Mouse (Mus musculus) lung, postnatal 0 days (tissue): ENCODE data around the gene Ggta1. TPM values are rescaled to one million over a fixed set of nuclear protein-coding genes. Genes with fewer than 3 reads are reported as not detected.

Experiments used
- ATAC-seq: fragments of 200-750 bp; cut with Nextera tagmentation; 2 replicates; pipeline ENCODE4 v1.8.0; 2017; ENCODE audit warnings: moderate library complexity
- DNase-seq: peaks from one replicate; pipeline ENCODE4 v3.0.0-alpha.2; 2016; ENCODE audit warnings: low spot score
- H3K27ac ChIP-seq: fragments of 300-500 bp; sonication (generic); 2 replicates; pipeline ENCODE4 v1.5.1; 2014; ENCODE audit warnings: antibody characterized with exemption, mild to moderate bottlenecking, low read length, mixed read lengths
- H3K27me3 ChIP-seq: fragments of 300-500 bp; sonication (generic); replicated peaks from 2 replicates; pipeline ENCODE4 v1.6.1; 2014; ENCODE audit warnings: low read length, mixed read lengths; ENCODE audit not compliant: insufficient read depth
- H3K36me3 ChIP-seq: fragments of 300-500 bp; sonication (generic); 2 replicates; pipeline ENCODE4 v1.6.1; 2014; ENCODE audit warnings: low read length, mixed read lengths; ENCODE audit not compliant: insufficient read depth
- H3K4me1 ChIP-seq: fragments of 300-500 bp; sonication (generic); 2 replicates; pipeline ENCODE4 v1.6.1; 2014; ENCODE audit warnings: antibody characterized with exemption, low read depth, low read length, mixed read lengths; ENCODE audit not compliant: insufficient read depth
- H3K4me2 ChIP-seq: fragments of 300-500 bp; sonication (generic); replicated peaks from 2 replicates; pipeline ENCODE4 v1.6.1; 2014; ENCODE audit warnings: low read depth, mild to moderate bottlenecking, low read length, moderate library complexity, mixed read lengths
- H3K4me3 ChIP-seq: fragments of 300-500 bp; sonication (generic); 2 replicates; pipeline ENCODE4 v1.5.1; 2014; ENCODE audit warnings: low read depth, low read length
- H3K9ac ChIP-seq: fragments of 300-500 bp; sonication (generic); replicated peaks from 2 replicates; pipeline ENCODE4 v1.6.1; 2014; ENCODE audit warnings: low read depth, mild to moderate bottlenecking
- H3K9me3 ChIP-seq: fragments of 300-500 bp; sonication (generic); 2 replicates; pipeline ENCODE4 v1.6.1; 2016; ENCODE audit warnings: low read length, mixed read lengths
- CTCF ChIP-seq: IDR thresholded peaks from 2 replicates; pipeline ENCODE4 v1.5.1; 2016; ENCODE audit warnings: antibody characterized with exemption, mild to moderate bottlenecking
- EP300 ChIP-seq: IDR thresholded peaks from 2 replicates; pipeline ENCODE4 v1.6.1; 2016; ENCODE audit warnings: antibody characterized with exemption, mild to moderate bottlenecking, control low read depth
- WGBS: fragments of 180-500 bp; shearing (Covaris S2); extraction: QIAGEN DNeasy Blood & Tissue Kit; methylation state at CpG from one replicate; pipeline ENCODE4 v1.1.7; 2014; 5-methylcytosine and 5-hydroxymethylcytosine counted together
- polyA plus RNA-seq: library from polyadenylated mRNA; unstranded; fragments of >200 nt; fragmentation: Nextera tagmentation; extraction: Ambion mirVana; gene quantifications from 2 replicates; pipeline ENCODE4 v1.2.1, GENCODE M21; 2015

The Ggta1 gene
- polyA plus RNA-seq, 1 experiment from 2014 or later, result 21.8 TPM

DNA sequence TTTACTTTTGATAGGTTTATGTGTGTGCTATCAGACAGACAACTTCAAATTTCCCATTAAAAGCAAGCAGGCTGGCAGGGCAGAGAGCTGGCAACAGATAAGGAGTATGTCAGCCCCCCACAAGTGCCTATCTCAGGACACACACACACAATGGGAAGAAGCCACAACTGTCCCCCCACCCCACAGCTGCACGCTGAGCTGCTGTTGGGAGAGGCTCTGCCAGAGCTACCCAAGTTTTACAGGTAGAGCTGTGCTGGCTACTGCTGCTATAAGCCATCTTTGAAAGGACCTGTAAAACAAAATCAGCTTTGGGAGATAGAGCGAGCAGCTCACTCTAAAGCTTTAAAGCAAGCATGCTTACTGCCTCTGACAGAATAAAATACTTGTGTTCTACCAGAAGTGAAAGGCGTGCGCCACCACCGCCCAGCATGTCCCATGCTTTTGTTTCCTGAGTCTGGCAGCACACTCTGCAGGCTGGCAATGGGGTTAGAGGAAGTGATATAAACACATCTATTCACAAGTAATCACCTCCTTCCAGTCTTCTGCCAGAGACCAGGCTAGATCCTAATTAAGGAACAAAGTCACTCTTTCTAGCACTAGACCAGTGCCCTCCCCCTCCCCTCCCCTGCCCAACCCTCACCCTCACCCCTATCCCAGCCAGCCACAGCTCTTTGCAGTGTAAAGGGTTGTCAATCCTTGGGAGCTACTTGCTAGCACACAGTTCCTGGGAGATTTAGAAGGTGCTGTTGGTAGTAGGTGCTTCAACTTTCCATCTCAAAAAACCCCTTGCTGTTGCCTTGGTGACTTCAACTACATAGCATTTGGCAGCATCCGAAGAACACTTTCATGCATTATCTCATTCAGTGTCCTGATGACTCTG, 43.5 kb upstream of the Ggta1 start:
- 54% methylated on average over 6 of the region's 6 CpGs for WGBS
- Histone ChIP-seq H3K36me3 (no peaks in the 10 kb centered on the region), H3K27me3 (no peaks in the 10 kb centered on the region), H3K9ac (no peak overlapping the region), H3K4me1 (peaks cover 12% of the 10 kb centered on the region; the same call in 1 of the 2 replicates), H3K27ac (peak overlapping the region; percentile 54; the same call in 1 of the 2 replicates), H3K9me3 (no peaks in the 10 kb centered on the region), H3K4me3 (no peak overlapping the region), H3K4me2 (no peak overlapping the region)
- peak; percentile 26 for ATAC-seq
- TF ChIP-seq CTCF (peak; percentile 39), EP300 (no peak)
- peak; percentile 49 for DNase-seq

DNA sequence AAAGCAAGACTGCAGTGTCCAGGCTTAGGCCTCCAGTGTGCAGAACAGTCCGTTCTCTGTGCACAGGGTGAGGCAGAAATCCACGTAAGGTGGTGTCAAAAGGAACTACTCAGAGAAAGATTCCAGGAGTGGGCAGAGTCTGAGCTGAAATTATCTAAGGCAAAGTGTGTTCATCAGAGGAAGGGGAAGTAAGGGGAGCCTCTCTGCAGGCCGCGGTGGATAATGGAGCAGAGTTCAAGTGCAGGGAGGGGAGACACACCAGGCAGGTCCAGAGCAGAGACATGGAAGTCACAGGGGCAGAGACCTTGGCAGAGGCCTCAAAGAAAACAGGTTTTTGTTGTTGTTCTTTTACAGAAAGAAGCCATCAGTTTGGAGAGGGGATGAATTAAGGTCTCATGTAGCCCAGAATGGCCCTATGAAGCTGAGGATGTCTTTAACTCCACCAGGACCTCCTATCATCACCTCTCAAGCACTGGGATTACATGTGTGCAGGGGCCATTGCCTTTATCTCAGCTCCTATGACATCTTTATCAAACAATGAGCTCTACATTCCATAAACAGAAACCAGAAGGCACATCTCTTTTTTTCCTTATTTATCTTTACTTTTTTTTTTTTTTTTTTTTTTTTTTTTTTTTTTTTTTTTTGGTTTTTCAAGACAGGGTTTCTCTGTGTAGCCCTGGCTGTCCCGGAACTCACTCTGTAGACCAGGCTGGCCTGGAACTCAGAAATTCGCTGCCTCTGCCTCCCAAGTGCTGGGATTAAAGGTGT, 42.7 kb upstream of the Ggta1 start:
- Histone ChIP-seq H3K4me1 (peaks cover 12% of the 10 kb centered on the region; the same call in 1 of the 2 replicates), H3K27ac (no peak overlapping the region), H3K27me3 (no peaks in the 10 kb centered on the region), H3K36me3 (no peaks in the 10 kb centered on the region), H3K4me3 (no peak overlapping the region), H3K9me3 (no peaks in the 10 kb centered on the region), H3K9ac (no peak overlapping the region), H3K4me2 (no peak overlapping the region)
- TF ChIP-seq EP300 (no peak), CTCF (no peak)
- ATAC-seq (no peak), DNase-seq (peak; percentile 33)
- 74% methylated on average over 6 of the region's 6 CpGs for WGBS

DNA sequence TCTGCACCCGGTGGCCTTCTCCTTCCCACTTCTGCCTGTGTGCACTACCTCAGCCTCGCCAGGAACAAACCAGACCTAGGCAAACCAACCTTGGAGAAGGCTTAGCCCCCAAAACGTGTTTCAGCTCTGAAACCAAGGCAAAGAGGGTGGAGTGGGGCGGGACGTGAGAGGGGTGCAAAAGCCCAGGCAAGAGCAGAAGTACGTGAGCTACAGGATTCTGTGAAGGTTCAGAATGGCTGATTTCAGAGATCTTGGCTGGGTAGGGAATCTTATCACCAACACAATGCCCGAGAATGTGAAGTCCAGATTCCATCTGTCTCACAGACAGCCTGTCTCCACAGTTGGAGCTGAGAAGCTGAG, 41.4 kb upstream of the Ggta1 start:
- DNase-seq (no peak), ATAC-seq (no peak)
- Histone ChIP-seq H3K4me2 (no peak overlapping the region), H3K27me3 (no peaks in the 10 kb centered on the region), H3K36me3 (no peaks in the 10 kb centered on the region), H3K4me1 (peaks cover 9% of the 10 kb centered on the region; the same call in 1 of the 2 replicates), H3K9ac (no peak overlapping the region), H3K27ac (no peak overlapping the region), H3K4me3 (no peak overlapping the region), H3K9me3 (no peaks in the 10 kb centered on the region)
- no peak for TF ChIP-seq EP300
- TF ChIP-seq CTCF, result no peak
- WGBS, result 49% methylated on average over 7 of the region's 7 CpGs

DNA sequence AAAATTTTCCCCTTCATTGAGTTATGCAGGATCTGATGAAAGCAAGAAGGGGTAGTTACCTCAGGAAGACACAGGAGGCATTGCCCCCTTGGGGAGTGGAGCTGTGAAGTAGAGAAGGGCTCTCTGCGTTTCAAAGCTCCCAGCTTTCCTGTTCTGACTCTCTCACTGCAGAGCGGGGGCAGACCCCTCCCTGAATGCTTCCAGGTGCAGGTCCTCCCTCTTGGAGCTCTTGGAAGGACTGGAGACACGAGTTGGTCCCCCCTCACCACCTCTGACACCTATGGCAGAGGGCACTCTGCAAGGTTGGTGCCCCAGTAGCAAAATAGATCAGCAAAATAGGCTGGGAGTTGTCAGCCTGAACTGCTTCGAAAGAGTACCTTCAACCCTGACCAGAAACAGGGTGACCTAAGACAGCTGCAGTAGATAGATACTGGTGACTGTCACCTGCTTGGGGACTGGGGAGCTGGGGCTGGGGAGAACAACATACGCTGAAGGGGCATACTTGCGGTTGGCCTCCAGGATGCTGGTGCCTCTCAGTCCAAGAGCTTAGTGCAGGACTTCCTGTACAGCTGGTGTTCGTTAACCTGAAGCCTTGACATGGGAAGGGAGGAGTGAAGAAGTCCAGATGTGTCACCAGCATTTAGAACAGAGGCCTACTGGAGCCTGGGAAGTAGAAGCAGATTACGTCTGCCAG, 40.8 kb upstream of the Ggta1 start:
- Histone ChIP-seq H3K27me3 (no peaks in the 10 kb centered on the region), H3K4me2 (no peak overlapping the region), H3K9me3 (no peaks in the 10 kb centered on the region), H3K4me1 (0 out of 2 replicates have a peak, but pooled peaks cover 5% of the 10 kb centered on the region), H3K27ac (no peak overlapping the region), H3K9ac (no peak overlapping the region), H3K36me3 (no peaks in the 10 kb centered on the region), H3K4me3 (no peak overlapping the region)
- DNase-seq (peak; percentile 33), ATAC-seq (no peak)
- WGBS, result 50% methylated on average over 8 of the region's 8 CpGs
- TF ChIP-seq CTCF (no peak), EP300 (no peak)

DNA sequence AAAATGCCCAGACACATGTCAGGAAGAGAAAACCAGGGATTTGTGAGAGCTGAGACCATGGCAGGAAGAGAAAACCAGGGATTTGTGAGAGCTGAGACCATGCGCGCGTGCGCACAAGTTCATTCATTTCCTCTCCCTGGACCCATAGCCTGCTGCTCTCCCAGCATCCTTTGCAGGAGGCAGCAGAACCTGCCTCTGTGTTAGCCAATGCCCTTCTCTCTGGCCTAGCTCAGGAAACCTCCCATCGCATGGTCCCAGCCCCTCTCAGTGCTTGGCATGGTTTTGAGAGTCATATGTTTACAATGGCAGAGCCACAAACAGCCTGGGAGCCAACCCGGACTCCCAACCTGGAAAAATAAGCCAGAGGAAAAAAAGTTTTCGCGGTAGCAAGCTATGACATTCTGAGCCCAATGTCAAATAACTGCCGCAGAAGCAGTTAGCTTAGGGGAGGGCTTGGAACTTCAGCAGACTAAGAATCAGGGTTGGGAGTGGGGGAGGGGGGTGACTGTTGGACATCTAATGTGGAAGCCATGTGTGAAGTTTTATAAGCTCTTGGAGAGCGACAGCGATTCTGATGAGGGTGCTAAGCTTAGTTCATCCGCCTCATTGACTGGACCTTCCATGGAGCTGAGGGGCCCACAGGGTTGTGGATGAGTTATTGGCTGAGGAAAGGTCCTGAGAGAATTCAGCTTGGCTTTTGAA, 40.1 kb upstream of the Ggta1 start:
- TF ChIP-seq EP300 (no peak), CTCF (no peak)
- Histone ChIP-seq H3K36me3 (no peaks in the 10 kb centered on the region), H3K4me2 (no peak overlapping the region), H3K27ac (no peak overlapping the region), H3K9ac (no peak overlapping the region), H3K27me3 (no peaks in the 10 kb centered on the region), H3K4me1 (no peaks in the 10 kb centered on the region), H3K9me3 (no peaks in the 10 kb centered on the region), H3K4me3 (no peak overlapping the region)
- ATAC-seq (no peak), DNase-seq (no peak)
- 70% methylated on average over 12 of the region's 12 CpGs for WGBS
